Mouse (Mus musculus) olfactory bulb, adult 2 months (tissue): Measurements from ENCODE around the gene 4930447C04Rik.

Experiments used
- CTCF ChIP-seq: fragments of 200-500 bp; IDR thresholded peaks from 2 replicates; pipeline ENCODE4 v1.5.1; 2012; ENCODE audit warnings: low read depth, mild to moderate bottlenecking, low read length, moderate library complexity; ENCODE audit not compliant: insufficient read depth
- POLR2A ChIP-seq: fragments of 200-500 bp; IDR thresholded peaks from 2 replicates; pipeline ENCODE4 v1.6.1; 2012; ENCODE audit warnings: mild to moderate bottlenecking, low read depth, low read length, moderate library complexity; ENCODE audit not compliant: insufficient read depth

DNA sequence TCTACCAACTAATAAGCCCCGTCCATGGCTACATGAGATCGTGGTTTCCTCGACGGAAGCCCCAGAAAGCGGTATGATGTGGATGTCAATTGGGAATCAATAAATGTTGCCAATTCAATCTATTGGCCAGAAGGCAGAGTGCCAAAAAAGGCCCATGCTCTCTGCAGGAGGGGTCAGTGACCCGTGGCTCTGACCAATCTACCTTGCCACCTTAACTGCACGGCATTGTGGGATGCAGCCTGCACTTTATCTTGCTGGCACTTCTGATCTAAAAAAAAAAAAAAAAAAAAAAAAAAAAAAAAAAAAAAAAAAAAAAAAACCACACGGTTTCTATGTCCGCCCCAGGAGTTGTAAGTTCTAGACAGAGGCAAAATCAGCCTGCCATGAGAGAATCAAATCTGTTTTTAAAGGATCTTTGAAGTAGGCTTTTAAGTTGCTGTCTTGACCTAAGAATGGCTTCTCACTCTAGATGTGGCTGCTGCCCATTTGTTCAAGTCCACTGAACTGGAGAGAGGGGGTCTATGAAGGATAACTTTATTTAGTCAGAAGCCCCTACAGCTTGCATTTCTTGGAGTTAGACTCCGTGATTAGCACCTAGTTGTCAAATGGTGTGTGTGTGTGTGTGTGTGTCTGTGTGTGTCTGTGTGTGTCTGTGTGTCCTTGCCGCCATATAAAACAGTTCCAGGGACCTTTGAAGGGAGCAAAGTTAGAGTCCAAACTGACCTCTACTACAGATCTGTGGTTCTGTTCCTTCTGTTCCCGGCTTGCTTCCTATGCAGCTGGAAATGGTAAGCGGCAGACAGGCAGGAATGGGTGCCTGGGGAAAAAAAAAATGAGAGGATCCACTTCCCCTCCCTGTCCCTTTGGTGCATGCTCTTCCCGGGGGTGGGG, 1.7 kb downstream of the 4930447C04Rik start:
- TF ChIP-seq CTCF = no peak
- TF ChIP-seq POLR2A = no peak
